Mouse (Mus musculus): ENCODE data around the gene Tspan4. TPM values are rescaled to one million over a fixed set of nuclear protein-coding genes. Genes with fewer than 3 reads are reported as not detected.

Tspan4 gene
- polyA plus RNA-seq, 1 experiment = 109 TPM

GRCm38 (mm10) chr7:141518926-141519325, 43.9 kb downstream of the Tspan4 start:
- H3K4me1 ChIP-seq (ENCODE audit: control insufficient read depth, insufficient read depth, insufficient read length) = no peaks in the 10 kb centered on the region
- no peak overlapping the region for H3K4me3 ChIP-seq (ENCODE audit: extremely low read depth, insufficient read depth, insufficient read length)
- no peaks in the 10 kb centered on the region for H3K27me3 ChIP-seq (ENCODE audit: control insufficient read depth, insufficient read depth, low read length)
- no peak for DNase-seq (ENCODE audit: low read depth in 1 of 2, low spot score in 2 of 2)
- H3K27ac ChIP-seq (ENCODE audit: insufficient read depth, low read length) = no peak overlapping the region
- 91% methylated on average over 3 of the region's 3 CpGs for WGBS
- peaks cover 3% of the 10 kb centered on the region; the same call in 1 of the 2 replicates for H3K36me3 ChIP-seq (ENCODE audit: control insufficient read depth, insufficient read depth, low read length)
- no peak for TF ChIP-seq CTCF (IDR thresholded peaks at IDR 0.05; ENCODE audit: extremely low read depth, insufficient read depth, insufficient read length, insufficient replicate concordance)
- TF ChIP-seq POLR2A (IDR thresholded peaks at IDR 0.05; ENCODE audit: low read depth, low read length) = no peak

- WGBS = 87% methylated on average over 1 of the region's 1 CpGs
- no peak for DNase-seq (ENCODE audit: low read depth in 1 of 2, low spot score in 2 of 2)
- Histone ChIP-seq H3K4me1 (ENCODE audit: control insufficient read depth, insufficient read depth, insufficient read length) (no peaks in the 10 kb centered on the region), H3K27me3 (ENCODE audit: control insufficient read depth, insufficient read depth, low read length) (no peaks in the 10 kb centered on the region), H3K27ac (ENCODE audit: insufficient read depth, low read length) (no peak overlapping the region), H3K36me3 (ENCODE audit: control insufficient read depth, insufficient read depth, low read length) (peaks cover 3% of the 10 kb centered on the region; the same call in 1 of the 2 replicates), H3K4me3 (ENCODE audit: extremely low read depth, insufficient read depth, insufficient read length) (no peak overlapping the region)
- TF ChIP-seq POLR2A (IDR thresholded peaks at IDR 0.05; ENCODE audit: low read depth, low read length) (no peak), CTCF (IDR thresholded peaks at IDR 0.05; ENCODE audit: extremely low read depth, insufficient read depth, insufficient read length, insufficient replicate concordance) (no peak)
Measured at GRCm38 (mm10) chr7:141519795-141520194, 44.8 kb downstream of the Tspan4 start.

- Histone ChIP-seq H3K36me3 (ENCODE audit: control insufficient read depth, insufficient read depth, low read length) (peaks cover 9% of the 10 kb centered on the region; the same call in 1 of the 2 replicates), H3K4me3 (ENCODE audit: extremely low read depth, insufficient read depth, insufficient read length) (no peak overlapping the region), H3K27ac (ENCODE audit: insufficient read depth, low read length) (no peak overlapping the region), H3K27me3 (ENCODE audit: control insufficient read depth, insufficient read depth, low read length) (no peaks in the 10 kb centered on the region), H3K4me1 (ENCODE audit: control insufficient read depth, insufficient read depth, insufficient read length) (no peaks in the 10 kb centered on the region)
- no peak for DNase-seq (ENCODE audit: low read depth in 1 of 2, low spot score in 2 of 2)
- no peak for TF ChIP-seq POLR2A (IDR thresholded peaks at IDR 0.05; ENCODE audit: low read depth, low read length)
- no peak for TF ChIP-seq CTCF (IDR thresholded peaks at IDR 0.05; ENCODE audit: extremely low read depth, insufficient read depth, insufficient read length, insufficient replicate concordance)
- WGBS = 36% methylated on average over 3 of the region's 4 CpGs
Measured at GRCm38 (mm10) chr7:141523007-141523406, 48.0 kb downstream of the Tspan4 start.

- DNase-seq (ENCODE audit: low read depth in 1 of 2, low spot score in 2 of 2) = no peak
- H3K27ac ChIP-seq (ENCODE audit: insufficient read depth, low read length) = no peak overlapping the region
- no peaks in the 10 kb centered on the region for H3K27me3 ChIP-seq (ENCODE audit: control insufficient read depth, insufficient read depth, low read length)
- no peak overlapping the region for H3K4me3 ChIP-seq (ENCODE audit: extremely low read depth, insufficient read depth, insufficient read length)
- H3K4me1 ChIP-seq (ENCODE audit: control insufficient read depth, insufficient read depth, insufficient read length) = no peaks in the 10 kb centered on the region
- WGBS = 94% methylated on average over 4 of the region's 4 CpGs
- peaks cover 8% of the 10 kb centered on the region; the same call in 1 of the 2 replicates for H3K36me3 ChIP-seq (ENCODE audit: control insufficient read depth, insufficient read depth, low read length)
- TF ChIP-seq CTCF (IDR thresholded peaks at IDR 0.05; ENCODE audit: extremely low read depth, insufficient read depth, insufficient read length, insufficient replicate concordance) (no peak), POLR2A (IDR thresholded peaks at IDR 0.05; ENCODE audit: low read depth, low read length) (no peak)
Measured at GRCm38 (mm10) chr7:141524271-141524670, 49.2 kb downstream of the Tspan4 start.

- Histone ChIP-seq H3K27ac (ENCODE audit: insufficient read depth, low read length) (no peak overlapping the region), H3K36me3 (ENCODE audit: control insufficient read depth, insufficient read depth, low read length) (peaks cover 9% of the 10 kb centered on the region; the same call in 1 of the 2 replicates), H3K4me1 (ENCODE audit: control insufficient read depth, insufficient read depth, insufficient read length) (no peaks in the 10 kb centered on the region), H3K4me3 (ENCODE audit: extremely low read depth, insufficient read depth, insufficient read length) (no peak overlapping the region), H3K27me3 (ENCODE audit: control insufficient read depth, insufficient read depth, low read length) (no peaks in the 10 kb centered on the region)
- peak; percentile 67 to 82 for DNase-seq (ENCODE audit: low read depth in 1 of 2, low spot score in 2 of 2)
- 61% methylated on average over 6 of the region's 6 CpGs for WGBS
- TF ChIP-seq POLR2A (IDR thresholded peaks at IDR 0.05; ENCODE audit: low read depth, low read length) (no peak), CTCF (IDR thresholded peaks at IDR 0.05; ENCODE audit: extremely low read depth, insufficient read depth, insufficient read length, insufficient replicate concordance) (peak; percentile 80; the same call in 1 of the 2 replicates)
Measured at GRCm38 (mm10) chr7:141524760-141525579, 49.9 kb downstream of the Tspan4 start.

GRCm38 (mm10) chr7:141525580-141525925, 50.5 kb downstream of the Tspan4 start:
- H3K36me3 ChIP-seq (ENCODE audit: control insufficient read depth, insufficient read depth, low read length) = peaks cover 9% of the 10 kb centered on the region; the same call in 1 of the 2 replicates
- 97% methylated on average over 4 of the region's 4 CpGs for WGBS
- H3K27ac ChIP-seq (ENCODE audit: insufficient read depth, low read length) = no peak overlapping the region
- no peak overlapping the region for H3K4me3 ChIP-seq (ENCODE audit: extremely low read depth, insufficient read depth, insufficient read length)
- H3K27me3 ChIP-seq (ENCODE audit: control insufficient read depth, insufficient read depth, low read length) = no peaks in the 10 kb centered on the region
- TF ChIP-seq CTCF (IDR thresholded peaks at IDR 0.05; ENCODE audit: extremely low read depth, insufficient read depth, insufficient read length, insufficient replicate concordance) (no peak), POLR2A (IDR thresholded peaks at IDR 0.05; ENCODE audit: low read depth, low read length) (no peak)
- no peak for DNase-seq (ENCODE audit: low read depth in 1 of 2, low spot score in 2 of 2)
- H3K4me1 ChIP-seq (ENCODE audit: control insufficient read depth, insufficient read depth, insufficient read length) = no peaks in the 10 kb centered on the region

- no peaks in the 10 kb centered on the region for H3K27me3 ChIP-seq (ENCODE audit: control insufficient read depth, insufficient read depth, low read length)
- DNase-seq (ENCODE audit: low read depth in 1 of 2, low spot score in 2 of 2) = no peak
- H3K4me3 ChIP-seq (ENCODE audit: extremely low read depth, insufficient read depth, insufficient read length) = no peak overlapping the region
- peaks cover 13% of the 10 kb centered on the region; the same call in 1 of the 2 replicates for H3K4me1 ChIP-seq (ENCODE audit: control insufficient read depth, insufficient read depth, insufficient read length)
- H3K27ac ChIP-seq (ENCODE audit: insufficient read depth, low read length) = no peak overlapping the region
- H3K36me3 ChIP-seq (ENCODE audit: control insufficient read depth, insufficient read depth, low read length) = no peaks in the 10 kb centered on the region
- WGBS = 68% methylated on average over 1 of the region's 1 CpGs
- TF ChIP-seq CTCF (IDR thresholded peaks at IDR 0.05; ENCODE audit: extremely low read depth, insufficient read depth, insufficient read length, insufficient replicate concordance) = no peak
- TF ChIP-seq POLR2A (IDR thresholded peaks at IDR 0.05; ENCODE audit: low read depth, low read length) = no peak
Measured at GRCm38 (mm10) chr7:141535570-141535969, 60.5 kb downstream of the Tspan4 start.
